Mouse (Mus musculus): Measurements from ENCODE around the gene Efs.

GRCm38 (mm10) chr14:54945975-54946704 is 20.2 kb upstream of the Efs start:
- TF ChIP-seq POLR2A (IDR thresholded peaks at IDR 0.05; ENCODE audit: extremely low read depth, insufficient read depth, low read length) (no peak), CTCF (IDR thresholded peaks at IDR 0.05; ENCODE audit: extremely low read depth, insufficient read depth, low read length) (no peak)
